Mouse (Mus musculus) embryonic facial prominence, embryonic 11.5 days (tissue): ENCODE measurements around the gene Usp1. TPM values are rescaled to one million over a fixed set of nuclear protein-coding genes. Genes with fewer than 3 reads are reported as not detected.
"Not testable (repeated sequence)": the region's sequence is repeated elsewhere in the genome, so short reads cannot be mapped to it uniquely, and the experiment has no call there.

Source experiments
- ATAC-seq: fragments of 200-750 bp; cut with Nextera tagmentation; replicated peaks from 2 replicates; pipeline ENCODE4 v1.8.0; 2017; ENCODE audit warnings: low read depth; ENCODE audit not compliant: insufficient number of reproducible peaks, low FRiP score, low TSS enrichment
- DNase-seq: peaks from one replicate; pipeline ENCODE4 v3.0.0-alpha.2; 2015; ENCODE audit warnings: low spot score
- H3K27ac ChIP-seq: fragments of 300-500 bp; sonication (generic); replicated peaks from 2 replicates; pipeline ENCODE4 v1.5.1; 2014; ENCODE audit warnings: mild to moderate bottlenecking, low read depth, low read length, control low read depth
- H3K27me3 ChIP-seq: fragments of 300-500 bp; sonication (generic); 2 replicates; pipeline ENCODE4 v1.6.1; 2014; ENCODE audit warnings: mild to moderate bottlenecking, low read length, moderate library complexity, mixed read lengths; ENCODE audit not compliant: control insufficient read depth, insufficient read depth
- H3K36me3 ChIP-seq: fragments of 300-500 bp; sonication (generic); replicated peaks from 2 replicates; pipeline ENCODE4 v1.6.1; 2014; ENCODE audit warnings: low read depth, mild to moderate bottlenecking, low read length, moderate library complexity, mixed read lengths; ENCODE audit not compliant: control insufficient read depth, insufficient read depth
- H3K4me1 ChIP-seq: fragments of 300-500 bp; sonication (generic); 2 replicates; pipeline ENCODE4 v1.6.1; 2014; ENCODE audit warnings: low read length, mixed read lengths; ENCODE audit not compliant: control insufficient read depth, insufficient read depth
- H3K4me2 ChIP-seq: fragments of 300-500 bp; sonication (generic); 2 replicates; pipeline ENCODE4 v1.6.1; 2014; ENCODE audit warnings: low read depth, mild to moderate bottlenecking, control low read depth, low read length, moderate library complexity
- H3K4me3 ChIP-seq: fragments of 300-500 bp; sonication (generic); 2 replicates; pipeline ENCODE4 v1.5.1; 2014; ENCODE audit warnings: low read depth, low read length, control low read depth
- H3K9ac ChIP-seq: fragments of 300-500 bp; sonication (generic); replicated peaks from 2 replicates; pipeline ENCODE4 v1.6.1; 2014; ENCODE audit warnings: mild to moderate bottlenecking, control low read depth, low read length
- H3K9me3 ChIP-seq: fragments of 300-500 bp; sonication (generic); replicated peaks from 2 replicates; pipeline ENCODE4 v1.6.1; 2016; ENCODE audit warnings: mild to moderate bottlenecking, low read length, inconsistent platforms, mixed read lengths; ENCODE audit not compliant: control insufficient read depth
- WGBS: fragments of 180-500 bp; shearing (Covaris S2); extraction: QIAGEN DNeasy Blood & Tissue Kit; methylation state at CpG from one replicate; pipeline ENCODE4 v1.1.7; 2014; 5-methylcytosine and 5-hydroxymethylcytosine counted together
- polyA plus RNA-seq: library from polyadenylated mRNA; unstranded; fragments of >200 nt; fragmentation: Nextera tagmentation; extraction: Ambion mirVana; gene quantifications from 2 replicates; pipeline ENCODE4 v1.2.1, GENCODE M21; 2014

Gene Usp1
- polyA plus RNA-seq, 1 experiment from 2014 or later: 138 TPM

GRCm38 (mm10) chr4:98922061-98922642, 1.5 kb upstream of the Usp1 start:
- Histone ChIP-seq H3K27ac (peak overlapping the region; percentile 87), H3K27me3 (no peaks in the 10 kb centered on the region), H3K9me3 (no peaks in the 10 kb centered on the region), H3K36me3 (no peaks in the 10 kb centered on the region), H3K4me1 (0 out of 2 replicates have a peak, but pooled peaks cover 2% of the 10 kb centered on the region), H3K4me2 (peak overlapping the region; percentile 78), H3K9ac (peak overlapping the region; percentile 93), H3K4me3 (peak overlapping the region; percentile 99)
- 16% methylated on average over 18 of the region's 18 CpGs for WGBS
- DNase-seq (peak; percentile 29), ATAC-seq (no peak)

- under 1% methylated on average over 53 of the region's 53 CpGs for WGBS
- Histone ChIP-seq H3K4me2 (peak overlapping the region; percentile 78), H3K9me3 (no peaks in the 10 kb centered on the region), H3K27ac (peak overlapping the region; percentile 100), H3K4me1 (0 out of 2 replicates have a peak, but pooled peaks cover 2% of the 10 kb centered on the region), H3K4me3 (peak overlapping the region; percentile 99), H3K9ac (peak overlapping the region; percentile 93), H3K27me3 (no peaks in the 10 kb centered on the region), H3K36me3 (no peaks in the 10 kb centered on the region)
- DNase-seq (peak; percentile 99), ATAC-seq (peak; percentile 96)
Observed at GRCm38 (mm10) chr4:98922643-98923567, 705 bp upstream of the Usp1 start.

DNA sequence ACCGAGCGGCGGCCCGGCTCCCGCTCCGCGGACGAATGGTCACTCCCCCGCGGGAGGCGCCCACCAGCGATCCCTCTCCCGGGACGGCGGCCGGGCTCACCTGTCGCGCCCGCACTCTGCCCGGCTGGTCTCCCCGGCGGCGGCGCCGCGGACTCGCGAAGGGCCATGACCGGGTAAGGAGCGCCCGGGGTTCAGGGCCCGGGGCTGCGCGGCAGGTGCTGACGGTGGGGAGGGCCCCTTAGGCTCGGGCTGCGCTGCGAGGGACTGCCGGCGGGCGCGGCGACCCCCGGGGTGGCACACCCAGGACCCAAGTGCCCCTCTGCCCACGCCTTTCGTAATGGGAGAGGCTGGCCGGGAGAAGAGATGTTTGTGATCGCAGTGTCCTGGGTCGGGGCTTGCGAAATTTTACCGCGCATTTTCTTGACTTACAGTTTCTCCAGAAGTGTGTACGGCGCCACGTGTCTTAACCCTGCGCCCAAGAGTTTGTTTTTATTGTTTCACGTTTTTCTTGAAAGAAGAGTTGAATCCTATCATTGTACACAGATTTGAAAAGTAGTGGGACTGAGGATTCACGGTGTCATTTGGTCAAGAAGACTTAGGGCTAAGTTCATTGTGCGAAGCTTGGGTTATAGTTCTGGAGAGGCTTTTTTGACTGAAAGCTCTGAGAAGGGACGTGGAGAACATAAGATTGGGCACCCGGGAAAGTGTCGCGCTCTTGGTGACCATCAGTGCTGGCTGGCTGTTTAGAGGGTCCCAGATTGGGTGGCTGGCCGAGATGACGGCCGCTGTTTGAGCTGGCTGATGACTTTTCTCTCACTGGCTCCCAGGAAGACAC, 678 bp downstream of the Usp1 start:
- H3K27ac ChIP-seq: peak overlapping the region; percentile 100
- H3K27me3 ChIP-seq: no peaks in the 10 kb centered on the region
- no peaks in the 10 kb centered on the region for H3K9me3 ChIP-seq
- H3K36me3 ChIP-seq: no peaks in the 10 kb centered on the region
- ATAC-seq (peak; percentile 20), DNase-seq (peak; percentile 33)
- H3K4me3 ChIP-seq: peak overlapping the region; percentile 99
- peak overlapping the region; percentile 95 for H3K9ac ChIP-seq
- peak overlapping the region; percentile 62 for H3K4me2 ChIP-seq
- 0 out of 2 replicates have a peak, but pooled peaks cover 2% of the 10 kb centered on the region for H3K4me1 ChIP-seq
- WGBS: 0% methylated on average over 58 of the region's 66 CpGs

- WGBS: 1% methylated on average over 2 of the region's 2 CpGs
- no peak for ATAC-seq
Observed at GRCm38 (mm10) chr4:98924906-98925178, 1.2 kb downstream of the Usp1 start.

GRCm38 (mm10) chr4:98925250-98925781, 1.7 kb downstream of the Usp1 start:
- Histone ChIP-seq H3K4me2 (peak overlapping the region; percentile 62), H3K4me1 (0 out of 2 replicates have a peak, but pooled peaks cover 2% of the 10 kb centered on the region), H3K4me3 (peak overlapping the region; percentile 99), H3K27ac (no peak overlapping the region), H3K27me3 (no peaks in the 10 kb centered on the region), H3K9ac (peak overlapping the region; percentile 38), H3K36me3 (peaks cover 3% of the 10 kb centered on the region; the same call in 1 of the 2 replicates), H3K9me3 (no peaks in the 10 kb centered on the region)
- ATAC-seq: no peak
- no peak for DNase-seq
- 31% methylated on average over 6 of the region's 6 CpGs for WGBS

More at GRCm38 (mm10) chr4:98924906-98925178, 1.2 kb downstream of the Usp1 start:
- Histone ChIP-seq H3K9me3 (no peaks in the 10 kb centered on the region), H3K4me1 (0 out of 2 replicates have a peak, but pooled peaks cover 2% of the 10 kb centered on the region), H3K27me3 (no peaks in the 10 kb centered on the region), H3K4me2 (peak overlapping the region; percentile 62), H3K4me3 (peak overlapping the region; percentile 99), H3K9ac (peak overlapping the region; percentile 95), H3K27ac (no peak overlapping the region), H3K36me3 (no peaks in the 10 kb centered on the region)
- DNase-seq: no peak

- Histone ChIP-seq H3K9me3 (no peaks in the 10 kb centered on the region), H3K27ac (no peak overlapping the region), H3K4me1 (no peaks in the 10 kb centered on the region), H3K27me3 (no peaks in the 10 kb centered on the region), H3K9ac (no peak overlapping the region), H3K4me2 (no peak overlapping the region), H3K4me3 (no peak overlapping the region), H3K36me3 (peaks cover 3% of the 10 kb centered on the region)
- DNase-seq (no peak), ATAC-seq (no peak)
- WGBS: 85% methylated on average over 6 of the region's 6 CpGs
Observed at GRCm38 (mm10) chr4:98936036-98936435, 12.4 kb downstream of the Usp1 start.

DNA sequence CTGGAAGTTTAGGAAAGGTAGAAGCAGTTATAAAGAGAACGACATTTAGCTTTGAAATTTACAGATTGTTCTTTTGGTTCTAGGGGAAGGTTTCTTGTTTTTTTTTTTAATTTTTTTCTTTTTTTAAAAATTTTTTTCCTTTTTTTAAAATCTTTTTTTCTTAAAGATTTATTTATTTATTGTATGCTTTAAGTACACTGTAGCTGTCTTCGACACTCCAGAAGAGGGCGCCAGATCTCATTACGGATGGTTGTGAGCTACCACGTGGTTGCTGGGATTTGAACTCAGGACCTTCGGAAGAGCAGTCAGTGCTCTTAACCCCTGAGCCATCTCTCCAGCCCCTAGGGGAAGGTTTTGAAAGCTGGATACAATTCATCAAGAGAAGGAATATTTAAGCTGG, 14.6 kb downstream of the Usp1 start:
- 91% methylated on average over 6 of the region's 6 CpGs for WGBS
- not testable (repeated sequence) for H3K9me3 ChIP-seq, H3K9ac ChIP-seq, H3K4me3 ChIP-seq, H3K4me2 ChIP-seq, H3K4me1 ChIP-seq, DNase-seq, H3K27ac ChIP-seq, H3K36me3 ChIP-seq, H3K27me3 ChIP-seq, ATAC-seq
